Mouse (Mus musculus) midbrain, embryonic 14.5 days (tissue): ENCODE data around the gene Kcnk12. TPM values are rescaled to one million over a fixed set of nuclear protein-coding genes. Genes with fewer than 3 reads are reported as not detected.

Experiments used
- ATAC-seq: fragments of 200-750 bp; cut with Nextera tagmentation; 2 replicates; pipeline ENCODE4 v1.8.0; 2017; ENCODE audit warnings: moderate number of reproducible peaks, moderate library complexity; ENCODE audit not compliant: low FRiP score, low TSS enrichment
- DNase-seq: peaks from one replicate; pipeline ENCODE4 v3.0.0-alpha.2; 2015
- H3K27ac ChIP-seq: fragments of 300-500 bp; sonication (generic); replicated peaks from 2 replicates; pipeline ENCODE4 v1.5.1; 2014; ENCODE audit warnings: mild to moderate bottlenecking, low read depth, low read length, moderate library complexity
- H3K27me3 ChIP-seq: fragments of 300-500 bp; sonication (generic); 2 replicates; pipeline ENCODE4 v1.6.1; 2014; ENCODE audit warnings: low read length, control low read depth, mixed read lengths; ENCODE audit not compliant: control insufficient read depth, insufficient read depth
- H3K36me3 ChIP-seq: fragments of 300-500 bp; sonication (generic); 2 replicates; pipeline ENCODE4 v1.6.1; 2014; ENCODE audit warnings: low read length, control low read depth; ENCODE audit not compliant: control insufficient read depth, insufficient read depth
- H3K4me1 ChIP-seq: fragments of 300-500 bp; sonication (generic); 2 replicates; pipeline ENCODE4 v1.6.1; 2014; ENCODE audit warnings: mild to moderate bottlenecking, antibody characterized with exemption, low read length, control low read depth; ENCODE audit not compliant: control insufficient read depth, insufficient read depth
- H3K4me2 ChIP-seq: fragments of 300-500 bp; sonication (generic); 2 replicates; pipeline ENCODE4 v1.6.1; 2014; ENCODE audit warnings: mild to moderate bottlenecking, low read length, moderate library complexity
- H3K4me3 ChIP-seq: fragments of 300-500 bp; sonication (generic); replicated peaks from 2 replicates; pipeline ENCODE4 v1.5.1; 2014; ENCODE audit warnings: low read depth, low read length
- H3K9ac ChIP-seq: fragments of 300-500 bp; sonication (generic); replicated peaks from 2 replicates; pipeline ENCODE4 v1.6.1; 2014; ENCODE audit warnings: mild to moderate bottlenecking, low read length, moderate library complexity
- H3K9me3 ChIP-seq: fragments of 300-500 bp; sonication (generic); 2 replicates; pipeline ENCODE4 v1.6.1; 2016; ENCODE audit warnings: low read length, control low read depth, mixed read lengths; ENCODE audit not compliant: control insufficient read depth
- WGBS: fragments of 180-500 bp; shearing (Covaris S2); extraction: QIAGEN DNeasy Blood & Tissue Kit; methylation state at CpG from one replicate; pipeline ENCODE4 v1.1.7; 2014; 5-methylcytosine and 5-hydroxymethylcytosine counted together
- polyA plus RNA-seq: library from polyadenylated mRNA; unstranded; fragments of >200 nt; fragmentation: Nextera tagmentation; extraction: Ambion mirVana; gene quantifications from 2 replicates; pipeline ENCODE4 v1.2.1, GENCODE M21; 2014

The Kcnk12 gene
- 0.67 and 0.70 TPM in 2 replicates for polyA plus RNA-seq

- DNase-seq (peak; percentile 77), ATAC-seq (peak; percentile 59; the same call in 1 of the 2 replicates)
- Histone ChIP-seq H3K4me3 (peak within 1 kb of the TSS; percentile 54), H3K9me3 (no peaks in the 10 kb centered on the region), H3K4me1 (peaks cover 9% of the 10 kb centered on the region; the same call in 1 of the 2 replicates), H3K4me2 (peak within 1 kb of the TSS; percentile 98), H3K9ac (peak within 1 kb of the TSS; percentile 53), H3K27me3 (peaks cover 57% of the 10 kb centered on the region), H3K27ac (no peak within 1 kb of the TSS), H3K36me3 (no peaks in the 10 kb centered on the region)
- under 1% methylated on average over 44 of the region's 46 CpGs for WGBS
These were observed at the start of gene Kcnk12 for GRCm38 (mm10) chr17:87797688-87798291. Kcnk12 (minus strand) TSS chr17:87797994.

- 87% methylated on average over 5 of the region's 5 CpGs for WGBS
- Histone ChIP-seq H3K9ac (no peak overlapping the region), H3K9me3 (no peaks in the 10 kb centered on the region), H3K4me2 (no peak overlapping the region), H3K27ac (no peak overlapping the region), H3K36me3 (no peaks in the 10 kb centered on the region), H3K4me1 (no peaks in the 10 kb centered on the region), H3K27me3 (no peaks in the 10 kb centered on the region), H3K4me3 (no peak overlapping the region)
- no peak for ATAC-seq
- DNase-seq, result no peak
These were observed 44.4 kb upstream of the Kcnk12 start for GRCm38 (mm10) chr17:87842156-87842555.

DNA sequence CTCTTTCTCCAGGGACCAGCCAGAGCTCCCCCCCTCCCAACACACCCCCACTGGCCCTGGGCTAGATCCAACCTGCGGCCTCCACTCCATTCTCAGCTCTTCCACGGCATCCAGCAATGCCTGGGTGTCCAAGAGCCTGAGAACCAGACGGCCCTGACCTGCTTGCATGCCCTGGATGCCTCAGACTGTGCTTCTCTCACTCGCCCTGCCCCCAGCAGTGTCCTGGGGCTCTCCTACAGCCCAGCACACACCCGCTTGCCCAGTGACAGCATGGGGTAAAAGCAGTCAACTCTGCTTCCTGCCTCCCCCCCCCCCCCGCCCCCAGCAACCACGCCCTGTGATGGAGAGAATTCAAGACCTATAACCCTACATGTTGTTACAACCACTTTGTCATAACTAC is 42.3 kb upstream of the Kcnk12 start:
- H3K4me2 ChIP-seq, result no peak overlapping the region
- no peaks in the 10 kb centered on the region for H3K27me3 ChIP-seq
- DNase-seq, result no peak
- H3K9me3 ChIP-seq, result no peaks in the 10 kb centered on the region
- no peak for ATAC-seq
- no peaks in the 10 kb centered on the region for H3K4me1 ChIP-seq
- no peaks in the 10 kb centered on the region for H3K36me3 ChIP-seq
- H3K27ac ChIP-seq, result no peak overlapping the region
- H3K9ac ChIP-seq, result no peak overlapping the region
- WGBS, result 73% methylated on average over 7 of the region's 7 CpGs
- no peak overlapping the region for H3K4me3 ChIP-seq

DNA sequence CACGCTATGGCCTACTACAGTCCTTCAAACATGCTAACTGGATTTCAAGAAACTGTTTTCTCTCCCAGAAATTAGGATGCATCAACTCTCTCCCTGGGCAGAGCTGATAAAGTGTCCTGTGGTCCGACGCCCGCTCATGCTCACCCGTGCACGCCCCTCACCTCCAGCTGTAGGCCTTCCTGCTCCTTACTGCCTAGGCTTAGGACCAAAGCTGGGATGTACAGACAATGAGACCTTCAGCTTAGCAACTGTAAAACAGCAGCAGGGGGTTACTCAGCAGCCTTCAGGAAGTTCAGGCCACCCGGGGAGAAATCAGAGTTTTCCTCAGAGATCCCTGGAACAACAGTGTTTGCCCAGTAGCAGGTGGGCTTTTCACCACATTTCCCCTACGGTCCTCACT is 37.1 kb upstream of the Kcnk12 start:
- Histone ChIP-seq H3K27me3 (no peaks in the 10 kb centered on the region), H3K4me1 (0 out of 2 replicates have a peak, but pooled peaks cover 2% of the 10 kb centered on the region), H3K36me3 (no peaks in the 10 kb centered on the region), H3K27ac (no peak overlapping the region), H3K4me2 (no peak overlapping the region), H3K9me3 (no peaks in the 10 kb centered on the region), H3K4me3 (no peak overlapping the region), H3K9ac (no peak overlapping the region)
- ATAC-seq (no peak), DNase-seq (no peak)
- 27% methylated on average over 8 of the region's 8 CpGs for WGBS

DNA sequence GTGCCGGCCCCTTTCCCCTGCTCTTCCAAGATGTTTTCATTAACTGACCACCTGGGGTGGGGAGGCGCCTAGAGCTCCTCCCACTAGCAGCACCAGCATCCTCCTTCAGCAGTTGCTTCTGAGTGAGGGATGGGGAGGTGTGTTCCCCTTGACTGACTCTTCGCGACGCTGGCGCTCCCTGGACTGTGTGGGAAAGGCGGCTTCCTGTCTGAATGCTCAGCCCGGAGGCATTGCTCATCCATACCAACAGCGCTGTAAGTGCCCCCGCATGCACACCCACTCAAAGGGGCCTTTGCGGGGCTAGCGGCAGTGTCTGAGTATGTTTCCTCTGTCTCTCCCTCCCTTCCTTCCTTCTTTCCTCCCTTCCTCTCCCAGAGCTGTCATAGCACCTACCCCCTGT is 29.1 kb upstream of the Kcnk12 start:
- Histone ChIP-seq H3K27ac (no peak overlapping the region), H3K4me3 (no peak overlapping the region), H3K4me1 (no peaks in the 10 kb centered on the region), H3K27me3 (no peaks in the 10 kb centered on the region), H3K9me3 (no peaks in the 10 kb centered on the region), H3K9ac (no peak overlapping the region), H3K4me2 (no peak overlapping the region), H3K36me3 (no peaks in the 10 kb centered on the region)
- ATAC-seq (no peak), DNase-seq (no peak)
- 16% methylated on average over 12 of the region's 12 CpGs for WGBS

GRCm38 (mm10) chr17:87826036-87826560 is 28.3 kb upstream of the Kcnk12 start:
- Histone ChIP-seq H3K4me2 (peak overlapping the region; percentile 19; the same call in 1 of the 2 replicates), H3K36me3 (no peaks in the 10 kb centered on the region), H3K27ac (no peak overlapping the region), H3K9ac (no peak overlapping the region), H3K9me3 (no peaks in the 10 kb centered on the region), H3K27me3 (no peaks in the 10 kb centered on the region), H3K4me3 (no peak overlapping the region), H3K4me1 (no peaks in the 10 kb centered on the region)
- ATAC-seq, result no peak
- 26% methylated on average over 23 of the region's 23 CpGs for WGBS
- no peak for DNase-seq

GRCm38 (mm10) chr17:87825454-87826008 is 27.7 kb upstream of the Kcnk12 start:
- H3K36me3 ChIP-seq, result no peaks in the 10 kb centered on the region
- no peaks in the 10 kb centered on the region for H3K9me3 ChIP-seq
- H3K9ac ChIP-seq, result no peak overlapping the region
- H3K4me1 ChIP-seq, result no peaks in the 10 kb centered on the region
- H3K27me3 ChIP-seq, result no peaks in the 10 kb centered on the region
- no peak for ATAC-seq
- H3K4me2 ChIP-seq, result no peak overlapping the region
- WGBS, result 34% methylated on average over 5 of the region's 5 CpGs
- DNase-seq, result no peak
- H3K27ac ChIP-seq, result no peak overlapping the region
- no peak overlapping the region for H3K4me3 ChIP-seq

GRCm38 (mm10) chr17:87823031-87823430 is 25.2 kb upstream of the Kcnk12 start:
- no peak overlapping the region for H3K9ac ChIP-seq
- H3K27ac ChIP-seq, result no peak overlapping the region
- 85% methylated on average over 3 of the region's 3 CpGs for WGBS
- no peaks in the 10 kb centered on the region for H3K27me3 ChIP-seq
- no peak overlapping the region for H3K4me3 ChIP-seq
- DNase-seq (no peak), ATAC-seq (no peak)
- no peaks in the 10 kb centered on the region for H3K4me1 ChIP-seq
- no peak overlapping the region for H3K4me2 ChIP-seq
- H3K9me3 ChIP-seq, result peaks cover 3% of the 10 kb centered on the region; the same call in 1 of the 2 replicates
- H3K36me3 ChIP-seq, result no peaks in the 10 kb centered on the region

DNA sequence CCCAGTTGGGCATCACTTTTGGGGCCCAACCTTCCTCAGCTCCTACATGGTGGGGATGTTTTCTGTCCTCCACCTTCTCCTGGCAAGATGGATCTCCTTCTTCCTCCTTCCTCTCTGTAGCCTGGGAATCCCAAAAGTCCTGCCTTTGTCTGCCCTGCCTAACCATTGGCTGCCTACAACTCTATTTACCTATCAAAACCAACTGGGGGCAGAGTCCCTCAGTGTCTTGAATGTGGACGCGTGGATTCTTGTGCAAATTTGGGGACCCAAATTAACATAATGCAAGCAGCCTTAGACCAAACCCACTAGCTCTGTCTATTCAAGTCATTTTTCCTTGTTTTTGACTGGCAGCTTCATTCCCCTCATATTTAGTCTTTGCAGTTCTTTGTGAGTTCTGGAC is 11.8 kb upstream of the Kcnk12 start:
- ATAC-seq, result no peak
- H3K4me1 ChIP-seq, result no peaks in the 10 kb centered on the region

More for the DNA sequence above, 11.8 kb upstream of the Kcnk12 start:
- H3K9ac ChIP-seq, result no peak overlapping the region
- no peaks in the 10 kb centered on the region for H3K9me3 ChIP-seq
- no peak overlapping the region for H3K4me3 ChIP-seq
- H3K27ac ChIP-seq, result no peak overlapping the region
- WGBS, result 53% methylated on average over 2 of the region's 2 CpGs
- no peaks in the 10 kb centered on the region for H3K27me3 ChIP-seq
- no peak overlapping the region for H3K4me2 ChIP-seq
- DNase-seq, result no peak
- H3K36me3 ChIP-seq, result no peaks in the 10 kb centered on the region
